Mouse (Mus musculus) megakaryocyte, embryonic 14.5 days (primary cell): ENCODE measurements around the gene Trim69.

Experiments
- FLI1 ChIP-seq: IDR thresholded peaks from 2 replicates; pipeline ENCODE4 v1.6.1; 2012; ENCODE audit warnings: low read length, inconsistent platforms, mixed read lengths
- GATA1 ChIP-seq: IDR thresholded peaks from 3 replicates; pipeline ENCODE4 v1.6.1; 2012; ENCODE audit warnings: mixed read lengths, low read length, inconsistent platforms, borderline replicate concordance

- TF ChIP-seq GATA1 (no peak), FLI1 (no peak)
These were observed 833 bp upstream of the Trim69 start for GRCm38 (mm10) chr2:122159667-122160066.
